Mouse (Mus musculus) kidney, embryonic 16.5 days (tissue): ENCODE measurements around the gene Ptk7. TPM values are rescaled to one million over a fixed set of nuclear protein-coding genes. Genes with fewer than 3 reads are reported as not detected.

Source experiments
- ATAC-seq: fragments of 200-750 bp; cut with Nextera tagmentation; 2 replicates; pipeline ENCODE4 v1.8.0; 2017; ENCODE audit warnings: moderate TSS enrichment; ENCODE audit not compliant: low FRiP score, low TSS enrichment
- H3K27ac ChIP-seq: fragments of 300-500 bp; sonication (generic); 2 replicates; pipeline ENCODE4 v1.5.1; 2014; ENCODE audit warnings: low read length
- H3K27me3 ChIP-seq: fragments of 300-500 bp; sonication (generic); 2 replicates; pipeline ENCODE4 v1.6.1; 2014; ENCODE audit warnings: low read length, control low read depth, mixed read lengths; ENCODE audit not compliant: insufficient read depth
- H3K36me3 ChIP-seq: fragments of 300-500 bp; sonication (generic); 2 replicates; pipeline ENCODE4 v1.6.1; 2014; ENCODE audit warnings: low read length, control low read depth, mixed read lengths; ENCODE audit not compliant: insufficient read depth
- H3K4me1 ChIP-seq: fragments of 300-500 bp; sonication (generic); 2 replicates; pipeline ENCODE4 v1.6.1; 2014; ENCODE audit warnings: low read length, control low read depth, mixed read lengths; ENCODE audit not compliant: insufficient read depth
- H3K4me2 ChIP-seq: fragments of 300-500 bp; sonication (generic); replicated peaks from 2 replicates; pipeline ENCODE4 v1.6.1; 2014; ENCODE audit warnings: low read depth, low read length
- H3K4me3 ChIP-seq: fragments of 300-500 bp; sonication (generic); 2 replicates; pipeline ENCODE4 v1.5.1; 2014; ENCODE audit warnings: mild to moderate bottlenecking, low read length
- H3K9ac ChIP-seq: fragments of 300-500 bp; sonication (generic); replicated peaks from 2 replicates; pipeline ENCODE4 v1.6.1; 2014; ENCODE audit warnings: low read length
- H3K9me3 ChIP-seq: fragments of 300-500 bp; sonication (generic); 2 replicates; pipeline ENCODE4 v1.6.1; 2016; ENCODE audit warnings: low read length, control low read depth
- WGBS: fragments of 180-500 bp; shearing (Covaris S2); extraction: QIAGEN DNeasy Blood & Tissue Kit; methylation state at CpG from one replicate; pipeline ENCODE4 v1.1.7; 2014; 5-methylcytosine and 5-hydroxymethylcytosine counted together
- microRNA-seq: library from miRNA; unstranded; fragments of <30 nt; microRNA quantifications from one replicate; pipeline ENCODE4, GENCODE M21; 2016
- polyA plus RNA-seq: library from polyadenylated mRNA; unstranded; fragments of >200 nt; fragmentation: Nextera tagmentation; extraction: Ambion mirVana; gene quantifications from 2 replicates; pipeline ENCODE4 v1.2.1, GENCODE M21; 2015

Gene Ptk7
- polyA plus RNA-seq, 1 experiment from 2014 or later = 157 TPM

DNA sequence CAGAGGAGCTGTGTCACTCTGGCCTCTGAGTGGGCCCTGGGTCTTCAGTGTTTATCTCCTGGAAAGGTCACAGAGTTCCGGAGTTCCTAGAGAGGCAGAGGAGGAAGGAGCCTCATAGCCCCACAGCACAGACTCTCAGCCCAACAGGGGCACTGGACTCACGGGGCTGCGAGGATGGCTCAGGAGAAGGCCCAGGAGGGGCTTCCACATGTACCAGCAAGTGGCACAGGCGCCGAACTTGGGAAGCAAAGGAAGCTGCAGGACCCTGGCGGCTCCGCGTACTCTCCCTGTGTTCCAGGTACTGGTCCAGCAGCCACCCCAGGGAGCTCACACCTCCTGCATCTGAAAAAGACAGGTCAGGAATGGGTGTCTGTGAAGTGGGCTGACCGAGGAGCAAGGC lies 108.1 kb downstream of the Ptk7 start:
- Histone ChIP-seq H3K4me3 (no peak overlapping the region), H3K4me1 (no peaks in the 10 kb centered on the region), H3K9ac (no peak overlapping the region), H3K4me2 (0 out of 2 replicates have a peak overlapping the region, but pooled peaks have one; percentile 31), H3K27ac (no peak overlapping the region), H3K36me3 (no peaks in the 10 kb centered on the region), H3K9me3 (no peaks in the 10 kb centered on the region), H3K27me3 (no peaks in the 10 kb centered on the region)
- WGBS = 81% methylated on average over 9 of the region's 9 CpGs
- ATAC-seq = no peak

DNA sequence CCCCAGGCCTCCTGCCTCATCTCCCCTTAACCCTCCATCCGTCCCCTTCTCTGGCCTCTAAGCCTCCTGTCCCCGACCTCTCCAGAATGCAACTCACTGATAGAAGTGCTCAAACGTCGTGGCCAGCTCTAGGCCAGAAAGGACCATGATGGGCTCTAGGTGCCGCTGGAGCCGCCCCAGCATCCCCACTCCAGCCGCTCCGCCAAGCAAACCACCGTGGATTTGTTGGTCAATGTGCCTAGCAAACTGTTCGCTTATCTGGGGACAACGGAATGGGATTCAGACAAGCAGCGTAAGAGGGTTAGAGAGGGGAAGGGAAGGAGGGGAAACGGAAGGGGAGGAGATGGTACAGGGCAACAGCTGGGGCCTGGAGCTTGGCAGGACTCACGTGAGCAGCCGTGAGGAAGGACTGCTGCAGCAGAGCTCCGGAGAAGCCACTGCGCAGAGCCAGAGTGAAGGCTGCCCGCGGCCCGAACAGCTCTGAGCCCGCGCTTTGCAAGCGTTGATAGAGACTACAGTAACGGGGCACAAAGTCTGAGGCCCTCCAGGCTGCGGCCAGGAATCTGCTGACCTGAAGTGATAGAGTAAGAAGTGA lies 108.8 kb downstream of the Ptk7 start:
- Histone ChIP-seq H3K4me2 (peak overlapping the region; percentile 31; the same call in 1 of the 2 replicates), H3K27me3 (no peaks in the 10 kb centered on the region), H3K27ac (no peak overlapping the region), H3K9me3 (no peaks in the 10 kb centered on the region), H3K4me3 (peak overlapping the region; percentile 9; the same call in 1 of the 2 replicates), H3K4me1 (no peaks in the 10 kb centered on the region), H3K36me3 (no peaks in the 10 kb centered on the region), H3K9ac (no peak overlapping the region; the same call in 1 of the 2 replicates)
- no peak for ATAC-seq
- 39% methylated on average over 25 of the region's 25 CpGs for WGBS

DNA sequence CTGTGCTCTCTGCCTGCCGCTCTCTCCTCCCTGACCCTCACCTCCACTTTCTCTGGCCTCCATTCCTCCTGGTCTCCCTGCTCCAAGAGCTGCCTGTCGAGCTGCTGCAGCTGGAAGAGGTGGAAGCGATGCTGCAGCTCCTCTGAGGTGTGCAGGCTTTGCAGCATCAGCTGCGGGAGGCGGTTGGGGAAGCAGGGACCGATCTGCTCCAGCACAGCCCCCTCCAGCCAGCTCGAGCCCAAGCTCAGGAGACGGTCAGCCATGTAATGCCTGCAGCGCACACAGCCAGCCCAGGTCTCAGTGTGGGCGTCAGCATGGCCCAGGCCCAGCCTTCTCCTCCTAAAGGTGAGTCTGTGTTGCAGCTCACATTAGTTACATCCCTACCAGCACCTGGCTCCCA lies 109.3 kb downstream of the Ptk7 start:
- WGBS = 51% methylated on average over 10 of the region's 10 CpGs
- Histone ChIP-seq H3K9me3 (no peaks in the 10 kb centered on the region), H3K27me3 (no peaks in the 10 kb centered on the region), H3K9ac (no peak overlapping the region), H3K4me3 (no peak overlapping the region), H3K4me1 (no peaks in the 10 kb centered on the region), H3K27ac (no peak overlapping the region), H3K36me3 (no peaks in the 10 kb centered on the region), H3K4me2 (peak overlapping the region; percentile 31; the same call in 1 of the 2 replicates)
- no peak for ATAC-seq

Small RNA genes within 50 kb of the gene (microRNA-seq; reads per million reads assigned to microRNA genes)
- gene Mir6976 = not detected

Other genes with a start within 250 kb of the Ptk7 start
- 5.0 and 6.1 TPM in 2 replicates for gene Zfp318, start 245.8 kb downstream of the Ptk7 start, polyA plus RNA-seq
- gene Crip3, start 200.6 kb downstream of the Ptk7 start, polyA plus RNA-seq = 0.54 and 0.68 TPM in 2 replicates
- gene Slc22a7, start 191.0 kb downstream of the Ptk7 start, polyA plus RNA-seq = 0.15 and 0.32 TPM in 2 replicates
- 0.15 and 0.23 TPM in 2 replicates for gene Ttbk1, start 141.8 kb downstream of the Ptk7 start, polyA plus RNA-seq
- gene Dnph1, start 132.8 kb downstream of the Ptk7 start, polyA plus RNA-seq = 56.5 and 60.3 TPM in 2 replicates
- 6.5 TPM in 2 replicates for gene Cul9, start 83.1 kb downstream of the Ptk7 start, polyA plus RNA-seq
- gene Srf, start 73.3 kb downstream of the Ptk7 start, polyA plus RNA-seq = 8.2 and 9.3 TPM in 2 replicates
- gene Klc4, start 16.5 kb upstream of the Ptk7 start, polyA plus RNA-seq = 49.7 and 58.0 TPM in 2 replicates
- gene Mrpl2, start 16.7 kb upstream of the Ptk7 start, polyA plus RNA-seq = 118 and 123 TPM in 2 replicates
- gene Cul7, start 20.8 kb upstream of the Ptk7 start, polyA plus RNA-seq = 62.2 and 68.2 TPM in 2 replicates
- 69.2 and 69.6 TPM in 2 replicates for gene Rrp36, start 44.8 kb upstream of the Ptk7 start, polyA plus RNA-seq
- gene Mea1, start 49.3 kb upstream of the Ptk7 start, polyA plus RNA-seq = 162 and 172 TPM in 2 replicates
- gene Klhdc3, start 51.4 kb upstream of the Ptk7 start, polyA plus RNA-seq = 137 and 141 TPM in 2 replicates
- 110 and 112 TPM in 2 replicates for gene Ppp2r5d, start 75.6 kb upstream of the Ptk7 start, polyA plus RNA-seq
- gene Pex6, start 82.0 kb upstream of the Ptk7 start, polyA plus RNA-seq = 26.8 and 27.4 TPM in 2 replicates
- gene Gnmt, start 99.7 kb upstream of the Ptk7 start, polyA plus RNA-seq = 2.4 and 2.7 TPM in 2 replicates
- gene Cnpy3, start 122.7 kb upstream of the Ptk7 start, polyA plus RNA-seq = 85.9 and 94.5 TPM in 2 replicates
- 0.22 and 0.29 TPM in 2 replicates for gene Ptcra, start 134.2 kb upstream of the Ptk7 start, polyA plus RNA-seq
- gene 2310039H08Rik, start 143.1 kb upstream of the Ptk7 start, polyA plus RNA-seq = 76.1 and 89.9 TPM in 2 replicates
- gene Rpl7l1, start 153.2 kb upstream of the Ptk7 start, polyA plus RNA-seq = 165 and 173 TPM in 2 replicates
- 3.2 and 3.6 TPM in 2 replicates for gene Bicral, start 229.0 kb upstream of the Ptk7 start, polyA plus RNA-seq